Mouse (Mus musculus) lung, adult 2 months (tissue): ENCODE data around the gene Rbm45. TPM values are rescaled to one million over a fixed set of nuclear protein-coding genes. Genes with fewer than 3 reads are reported as not detected.

Source experiments
- DNase-seq: peaks from one replicate; pipeline ENCODE4 v3.0.0; 2022
- H3K4me1 ChIP-seq: fragments of 200-500 bp; 2 replicates; pipeline ENCODE4 v1.6.1; 2011; ENCODE audit warnings: low read length; ENCODE audit not compliant: control insufficient read depth, insufficient read depth
- H3K4me3 ChIP-seq: fragments of 200-500 bp; replicated peaks from 2 replicates; pipeline ENCODE3; 2011; ENCODE audit warnings: low read depth, mild to moderate bottlenecking, control low read depth, low read length; ENCODE audit errors: extremely low read depth
- CTCF ChIP-seq: fragments of 200-500 bp; IDR thresholded peaks from 2 replicates; pipeline ENCODE4 v1.5.1; 2011; ENCODE audit warnings: mild to moderate bottlenecking, low read length, control low read depth; ENCODE audit not compliant: insufficient read depth
- POLR2A ChIP-seq: fragments of 200-500 bp; IDR thresholded peaks from 2 replicates; pipeline ENCODE4 v1.6.1; 2011; ENCODE audit warnings: low read depth, mild to moderate bottlenecking, control low read depth, low read length, borderline replicate concordance; ENCODE audit errors: extremely low read depth
- WGBS: fragments of 180-500 bp; shearing (Covaris S2); methylation state at CpG from one replicate; pipeline ENCODE4 v1.1.7; 2018; 5-methylcytosine and 5-hydroxymethylcytosine counted together
- polyA plus RNA-seq: library from polyadenylated mRNA; depleted of rRNA; stranded (reverse); fragments of >200 nt; gene quantifications from 2 replicates; pipeline ENCODE4 v1.2.3, GENCODE M21; 2012

The Rbm45 gene
- polyA plus RNA-seq, 1 experiment = 12.0 TPM

DNA sequence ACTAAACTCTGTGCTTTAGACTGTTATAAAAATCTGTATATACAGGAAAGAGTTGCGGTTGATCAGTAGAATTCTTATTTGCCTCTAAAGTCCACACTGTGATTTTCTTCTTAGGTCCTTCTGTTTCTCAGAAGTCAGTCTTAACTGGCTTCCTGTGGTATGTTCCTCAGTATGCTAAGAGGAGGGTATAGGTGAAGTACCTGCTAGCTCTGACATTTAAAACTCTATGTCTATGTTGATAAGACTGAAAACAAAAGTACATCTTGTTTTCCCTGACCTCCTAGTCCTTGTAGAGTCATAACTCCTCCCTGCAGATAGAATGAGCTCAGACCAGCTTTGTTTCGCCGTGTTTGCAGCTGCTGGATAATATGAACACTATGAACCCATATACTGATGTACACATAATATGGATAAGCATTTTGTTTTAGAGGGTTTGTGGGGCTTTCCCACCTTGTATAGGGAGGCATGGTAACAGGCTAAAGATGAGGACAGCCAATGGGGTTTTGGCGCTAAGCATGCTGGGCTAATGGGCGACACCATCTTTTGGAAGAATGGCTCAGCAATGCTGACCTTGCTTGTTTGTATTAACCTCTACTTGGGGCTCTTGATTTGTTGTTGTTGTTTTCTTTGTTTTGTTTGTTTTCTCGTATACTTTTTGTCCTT, 4.9 kb downstream of the Rbm45 start:
- TF ChIP-seq CTCF (no peak), POLR2A (no peak)
- no peak overlapping the region for H3K4me3 ChIP-seq
- 91% methylated on average over 6 of the region's 6 CpGs for WGBS
- DNase-seq = no peak
- H3K4me1 ChIP-seq = peaks cover 3% of the 10 kb centered on the region; the same call in 1 of the 2 replicates

DNA sequence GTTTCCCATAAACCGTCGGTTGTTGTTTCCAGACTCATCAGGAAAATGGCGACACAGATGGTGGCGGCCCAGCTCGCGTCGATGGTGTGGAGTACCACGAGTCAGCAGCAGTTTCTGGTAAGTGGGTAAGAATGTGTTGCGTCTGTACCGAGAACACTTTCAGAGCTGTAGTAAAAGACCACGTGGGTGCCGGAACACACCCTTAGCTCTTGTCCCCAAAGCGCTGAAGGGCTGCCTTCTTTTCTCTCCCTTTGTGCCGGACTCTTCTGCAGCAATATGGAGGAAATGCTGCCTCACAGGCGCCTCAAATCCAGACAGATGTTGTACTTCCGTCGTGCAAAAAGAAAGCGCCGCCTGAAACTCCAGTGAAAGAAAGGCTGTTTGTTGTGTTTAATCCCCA, 8.9 kb downstream of the Rbm45 start:
- 93% methylated on average over 19 of the region's 19 CpGs for WGBS
- no peak for TF ChIP-seq CTCF
- no peak for TF ChIP-seq POLR2A
- no peak for DNase-seq
- Histone ChIP-seq H3K4me1 (no peaks in the 10 kb centered on the region), H3K4me3 (no peak overlapping the region)

DNA sequence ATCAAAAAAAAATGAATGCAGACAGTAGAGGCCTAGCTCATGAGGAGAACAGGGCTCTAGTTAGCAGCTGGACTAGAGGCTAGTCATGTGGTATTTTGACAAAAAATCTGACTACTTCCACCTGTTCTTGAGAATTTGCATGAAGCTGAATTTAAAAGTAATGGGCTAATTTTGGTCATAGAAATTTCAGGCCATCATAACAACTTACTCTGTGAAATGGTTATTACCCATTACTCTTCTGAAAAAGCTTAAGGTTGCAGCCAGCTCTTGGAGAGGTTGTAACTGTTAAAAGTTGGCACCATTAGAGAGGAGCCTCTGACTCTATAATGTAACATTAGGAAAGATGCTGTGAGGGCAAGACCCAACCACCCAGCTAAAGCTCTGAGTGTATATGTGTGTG, 16.7 kb downstream of the Rbm45 start:
- Histone ChIP-seq H3K4me1 (no peaks in the 10 kb centered on the region), H3K4me3 (no peak overlapping the region)
- no peak for DNase-seq
- TF ChIP-seq POLR2A = no peak
- no peak for TF ChIP-seq CTCF

DNA sequence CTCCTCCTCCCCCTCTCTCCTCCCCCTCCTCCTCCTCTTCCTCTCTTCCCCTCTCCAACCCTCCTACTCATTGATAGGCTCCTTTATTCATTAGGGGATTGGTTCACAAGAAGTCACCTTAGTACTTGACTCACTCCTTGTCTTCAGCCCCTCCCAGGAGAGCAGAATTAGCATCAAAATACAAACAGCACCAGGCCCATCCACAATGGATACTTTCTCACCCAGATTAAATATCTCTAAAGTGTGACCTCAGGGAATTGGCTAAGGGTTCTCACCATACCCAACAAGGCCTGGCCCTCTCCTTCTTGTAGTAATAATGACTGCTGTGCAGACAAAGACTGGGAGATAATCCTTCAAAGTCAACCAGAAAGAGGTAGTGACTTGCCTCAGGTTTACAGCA, 30.4 kb downstream of the Rbm45 start:
- Histone ChIP-seq H3K4me3 (no peak overlapping the region), H3K4me1 (no peaks in the 10 kb centered on the region)
- TF ChIP-seq CTCF (no peak), POLR2A (no peak)
- no peak for DNase-seq

DNA sequence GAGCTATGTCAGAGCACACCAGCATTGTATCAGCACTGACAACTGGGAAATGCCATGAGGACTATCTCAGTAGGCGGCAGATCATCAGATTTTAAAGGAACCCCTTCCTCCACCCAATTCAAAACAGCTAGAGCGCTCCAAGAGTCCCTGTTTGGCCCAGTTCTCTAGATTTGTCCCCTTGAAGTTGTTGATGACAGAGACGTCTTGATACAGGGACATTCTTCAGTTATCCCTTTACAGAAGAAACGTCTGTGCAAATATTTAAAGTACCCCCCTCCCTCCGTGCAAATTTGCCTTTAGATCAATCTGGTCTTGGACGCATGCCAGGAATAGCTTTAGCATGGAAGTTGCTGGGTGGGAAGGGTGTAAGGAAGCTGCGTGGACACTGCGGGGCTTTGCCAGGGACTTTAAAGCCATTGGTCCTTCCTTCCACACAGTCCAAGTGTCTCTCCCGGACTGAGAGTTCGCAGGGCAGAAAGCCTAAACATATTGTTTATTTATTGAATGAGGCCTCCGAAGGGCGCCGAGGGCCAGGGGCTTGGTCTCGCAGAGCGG, 35.9 kb downstream of the Rbm45 start:
- 6% methylated on average over 15 of the region's 15 CpGs for WGBS
- no peak for DNase-seq
- TF ChIP-seq CTCF (no peak), POLR2A (no peak)
- peaks cover 4% of the 10 kb centered on the region; the same call in 1 of the 2 replicates for H3K4me1 ChIP-seq
- H3K4me3 ChIP-seq = peak overlapping the region; percentile 80

DNA sequence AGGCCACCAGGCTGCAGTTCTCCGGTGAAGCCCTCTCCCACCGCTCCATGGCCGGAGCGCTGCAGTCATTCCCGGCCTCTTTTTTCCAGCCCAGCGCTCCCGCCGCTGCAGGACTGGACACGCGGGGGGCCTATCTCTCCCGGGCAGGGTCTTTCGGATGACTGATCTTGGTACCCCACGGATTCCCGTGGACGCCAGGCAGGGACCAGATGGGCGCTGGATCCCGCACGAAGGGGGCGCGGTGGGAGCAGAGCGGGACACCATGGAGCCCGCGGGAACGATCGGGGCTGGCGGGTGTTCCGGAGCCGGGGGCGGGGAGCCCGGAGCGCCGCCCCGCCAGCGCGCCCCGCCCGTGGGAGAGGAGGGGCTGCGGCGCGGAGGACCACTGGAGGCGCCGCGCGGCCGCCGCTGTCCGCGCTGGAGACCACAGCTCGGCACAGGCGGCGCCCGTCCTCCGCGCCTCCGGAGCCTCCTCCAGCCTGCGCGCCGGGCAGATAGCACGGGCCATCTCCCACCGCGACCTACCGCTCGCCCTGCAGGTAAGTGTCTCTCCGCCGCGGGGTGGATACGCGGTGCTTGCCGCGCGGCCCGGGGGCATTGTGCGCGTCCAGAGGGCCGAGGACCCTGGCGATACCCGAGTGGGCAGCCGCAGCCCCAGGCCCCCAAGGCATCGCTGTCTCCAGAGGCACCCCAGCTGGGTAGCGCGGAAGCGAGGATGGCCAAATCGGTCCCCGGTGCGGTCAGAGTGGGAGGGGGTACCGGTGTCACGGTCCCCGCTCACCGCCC, 36.6 kb downstream of the Rbm45 start, which contains the start of gene Osbpl6:
Gene Osbpl6 (plus strand): TSS at position 358 of the 786 bp plus-strand sequence.
- WGBS = under 1% methylated on average over 86 of the region's 89 CpGs
- DNase-seq = peak; percentile 78

DNA sequence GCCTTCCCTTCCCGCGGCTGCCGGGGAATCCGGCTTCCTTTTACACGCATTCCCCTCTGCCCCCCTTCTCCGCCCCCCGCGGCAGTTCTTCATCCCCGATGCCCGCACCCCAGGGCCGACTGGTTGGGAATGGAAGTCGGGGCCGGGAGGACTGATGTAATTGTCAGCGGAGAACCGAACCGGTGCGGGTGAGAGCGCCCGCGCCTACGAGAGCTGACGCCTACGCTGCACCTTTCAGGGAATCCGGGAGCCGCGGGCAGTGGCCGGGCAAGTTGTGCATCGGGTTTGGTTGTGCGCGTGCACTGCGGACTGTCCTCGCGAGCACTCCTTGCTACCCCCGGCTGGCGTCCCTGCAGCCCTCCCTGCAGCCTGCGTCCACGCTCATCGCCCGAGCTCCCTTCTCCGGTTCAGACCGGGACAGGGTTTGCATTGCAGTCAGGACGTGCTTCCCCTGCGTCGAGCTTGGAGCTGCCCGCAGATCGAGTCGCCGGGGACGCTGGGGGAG, 37.2 kb downstream of the Rbm45 start:
- peak; percentile 67 for DNase-seq
- H3K4me3 ChIP-seq = peak overlapping the region; percentile 82
- WGBS = under 1% methylated on average over 49 of the region's 49 CpGs
- H3K4me1 ChIP-seq = peaks cover 4% of the 10 kb centered on the region; the same call in 1 of the 2 replicates
- no peak for TF ChIP-seq POLR2A
- no peak for TF ChIP-seq CTCF

More for the DNA sequence above, 36.6 kb downstream of the Rbm45 start, which contains the start of gene Osbpl6:
- TF ChIP-seq CTCF (no peak), POLR2A (peak; percentile 46; the same call in 1 of the 2 replicates)
- H3K4me1 ChIP-seq = peaks cover 4% of the 10 kb centered on the region; the same call in 1 of the 2 replicates
- peak within 1 kb of the TSS; percentile 82 for H3K4me3 ChIP-seq

DNA sequence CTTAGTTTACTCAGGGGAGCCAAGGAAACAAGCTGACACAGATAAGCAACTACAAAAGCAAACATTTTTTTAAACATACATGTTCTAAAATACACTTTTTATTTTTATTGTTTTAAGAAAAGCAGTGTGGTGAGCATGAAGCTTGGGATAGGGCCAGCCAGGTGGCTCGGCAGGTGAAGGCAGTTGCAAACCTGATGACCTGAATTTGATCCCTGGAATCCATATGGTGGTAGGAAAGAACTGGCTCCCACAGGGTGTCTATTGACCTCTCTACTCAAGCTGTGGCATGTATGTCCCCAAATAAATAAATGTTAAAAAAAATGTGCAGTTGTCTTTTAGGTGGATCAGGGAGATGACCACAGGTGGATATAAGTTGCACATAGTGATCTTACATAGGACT, 39.7 kb downstream of the Rbm45 start:
- Histone ChIP-seq H3K4me1 (peaks cover 4% of the 10 kb centered on the region; the same call in 1 of the 2 replicates), H3K4me3 (no peak overlapping the region)
- DNase-seq = no peak
- WGBS = 49% methylated on average over 1 of the region's 1 CpGs
- TF ChIP-seq POLR2A = no peak

DNA sequence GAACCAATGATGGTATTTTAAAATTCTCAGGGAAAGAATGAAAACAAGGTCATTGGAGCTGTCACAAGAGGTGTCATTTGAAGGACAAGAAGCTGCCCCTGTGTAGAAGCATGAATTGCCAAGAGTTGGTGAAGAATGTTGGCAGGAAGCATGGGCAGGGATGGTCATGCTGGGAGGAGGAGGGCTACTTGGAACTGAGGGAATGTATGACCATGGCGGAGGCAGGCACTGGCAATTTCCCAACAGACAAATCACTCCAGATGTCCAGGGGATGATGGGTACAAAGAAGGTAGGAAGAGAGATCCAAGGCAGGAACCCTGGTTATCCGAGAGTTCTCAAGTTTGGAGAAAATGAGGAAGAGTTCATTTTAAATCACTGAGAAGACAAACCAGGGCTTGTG, 40.2 kb downstream of the Rbm45 start:
- H3K4me3 ChIP-seq = no peak overlapping the region
- no peak for DNase-seq
- peaks cover 4% of the 10 kb centered on the region; the same call in 1 of the 2 replicates for H3K4me1 ChIP-seq
- TF ChIP-seq POLR2A (no peak), CTCF (no peak)
- 71% methylated on average over 2 of the region's 2 CpGs for WGBS
